Mouse (Mus musculus) gastrocnemius, postnatal 14 days (tissue): ENCODE measurements at regions not wholly inside any gene's neighbourhood (a gene's known extent, or its start where the extent isn't known, plus 50 kb on each side); places are given as distances from the start of the nearest gene placed in this dataset.
"Not testable (repeated sequence)": the region's sequence is repeated elsewhere in the genome, so short reads cannot be mapped to it uniquely, and the experiment has no call there.

ENCODE experiments used
- DNase-seq: peaks from one replicate; pipeline ENCODE4 v3.0.0; 2021; ENCODE audit warnings: mixed read lengths
- intact Hi-C: fragments of 180-260 bp; cut with DNase I; formaldehyde crosslinking; loops from one replicate; pipeline ENCODE4 v1.15.1; 2025; ENCODE audit warnings: low total_unique reads

DNA sequence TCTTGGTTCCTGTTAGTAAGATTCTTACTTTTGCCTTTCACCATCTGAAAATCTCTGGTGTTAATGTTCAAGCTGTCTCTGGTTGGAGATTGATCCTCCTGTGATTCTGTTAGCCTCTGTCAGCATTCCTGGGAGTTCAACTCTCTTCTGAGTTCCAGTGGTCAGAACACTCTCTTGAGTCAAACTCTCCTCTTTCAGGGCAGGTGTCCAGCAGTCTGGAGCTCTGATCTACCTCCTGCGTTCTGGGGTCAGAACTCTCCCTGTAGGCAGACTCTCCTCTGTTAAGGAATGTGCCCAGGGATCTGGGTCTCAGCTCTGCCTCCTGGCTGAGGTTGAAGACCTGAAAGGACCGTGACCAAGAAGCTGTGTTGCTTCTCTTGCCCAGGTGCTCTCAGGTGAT, 581.3 kb downstream of the H2al1n start:
- intact Hi-C loops, DNase-seq: not testable (repeated sequence)

DNA sequence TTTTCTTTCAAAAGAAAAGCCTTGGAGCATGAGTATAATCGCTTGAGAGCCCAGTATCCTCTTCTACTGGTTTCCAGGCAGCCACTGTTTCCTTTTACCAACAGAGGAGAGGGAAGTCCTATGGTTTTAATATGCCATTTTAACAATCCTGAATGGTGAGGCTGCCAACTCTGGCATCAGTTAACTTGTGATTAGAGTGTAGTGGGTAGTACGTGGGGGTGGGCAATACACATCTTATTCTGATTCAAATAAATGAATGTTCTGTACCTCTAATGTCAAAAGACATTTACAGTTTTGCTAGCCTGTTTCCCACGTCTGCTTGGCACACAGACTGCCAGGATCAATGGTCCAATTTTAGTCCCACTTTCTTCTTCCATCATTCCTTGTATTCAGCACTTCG, 624.9 kb downstream of the H2al1n start:
- intact Hi-C loops: no loop called here
- no peak for DNase-seq

DNA sequence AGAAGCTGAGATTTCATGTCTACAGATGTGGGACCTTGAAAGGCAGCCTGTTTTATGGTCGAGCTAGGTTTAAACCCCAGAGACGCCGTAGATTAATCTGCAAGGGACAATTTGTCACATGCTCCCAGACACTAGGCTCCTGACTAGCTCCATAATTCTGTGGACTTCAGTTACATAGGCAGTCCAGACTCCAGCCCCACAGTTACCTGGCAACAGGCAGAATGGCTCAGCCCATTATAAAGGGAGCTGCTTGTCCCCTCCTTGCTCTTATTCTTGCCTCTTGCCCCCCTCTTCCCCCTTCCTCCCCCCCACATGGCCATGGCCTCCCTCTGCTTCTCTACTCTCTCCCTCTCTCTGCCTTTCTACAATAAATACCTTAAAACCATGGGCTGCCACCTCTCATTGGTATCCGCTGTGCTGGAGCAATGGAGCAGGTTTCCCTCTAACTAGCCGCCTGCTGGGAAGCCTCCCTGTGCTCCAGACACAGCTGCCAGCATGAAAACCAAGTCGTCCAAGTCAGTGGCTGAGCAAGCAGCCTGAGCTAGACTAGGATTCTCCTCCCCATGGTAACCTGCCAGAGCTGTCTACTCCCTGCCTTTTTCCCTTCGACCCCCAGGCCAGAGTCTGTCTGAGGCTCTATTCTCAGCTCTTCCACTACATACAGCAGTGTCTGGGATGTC, 628.9 kb downstream of the H2al1n start:
- peak; percentile 13 for DNase-seq
- intact Hi-C loops: no loop called here

DNA sequence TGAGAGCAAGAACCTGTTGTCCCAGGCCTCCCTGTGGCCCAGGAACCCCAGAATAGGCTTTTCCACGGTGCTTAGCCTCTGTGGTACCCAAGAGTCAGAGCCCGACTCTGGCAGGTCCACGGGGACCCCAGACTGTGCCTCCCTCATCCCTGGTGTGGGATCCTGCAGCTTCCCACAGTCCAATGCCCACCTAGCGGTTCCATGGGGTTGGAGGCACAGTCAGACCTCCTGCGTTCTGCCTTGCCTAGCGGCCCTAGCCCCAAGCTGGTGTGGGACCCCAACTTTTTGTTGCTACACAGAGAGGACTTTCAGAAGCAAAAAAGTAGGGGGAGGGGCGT, 629.4 kb downstream of the H2al1n start:
- intact Hi-C loops: no loop called here
- peak; percentile 1 for DNase-seq

DNA sequence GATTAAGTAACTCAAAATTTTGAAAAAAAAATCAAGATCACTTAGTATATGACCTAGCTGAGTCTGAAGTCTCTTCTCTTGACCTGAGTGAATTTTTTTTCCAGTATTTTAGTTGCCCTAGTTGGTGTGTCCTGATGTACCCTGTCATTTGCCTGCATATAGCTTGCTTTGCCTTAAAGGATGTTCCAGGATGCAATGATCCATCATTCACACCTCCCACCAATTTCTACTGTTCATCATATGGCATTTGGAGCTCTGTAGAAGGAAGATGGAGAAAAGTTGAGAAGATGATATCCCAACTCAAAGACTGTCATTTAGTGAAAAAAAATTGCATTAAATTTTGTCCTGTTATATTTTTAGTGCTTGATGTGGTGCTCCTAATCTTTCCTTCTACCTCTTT, 634.4 kb downstream of the H2al1n start:
- intact Hi-C loops: no loop called here
- no peak for DNase-seq

DNA sequence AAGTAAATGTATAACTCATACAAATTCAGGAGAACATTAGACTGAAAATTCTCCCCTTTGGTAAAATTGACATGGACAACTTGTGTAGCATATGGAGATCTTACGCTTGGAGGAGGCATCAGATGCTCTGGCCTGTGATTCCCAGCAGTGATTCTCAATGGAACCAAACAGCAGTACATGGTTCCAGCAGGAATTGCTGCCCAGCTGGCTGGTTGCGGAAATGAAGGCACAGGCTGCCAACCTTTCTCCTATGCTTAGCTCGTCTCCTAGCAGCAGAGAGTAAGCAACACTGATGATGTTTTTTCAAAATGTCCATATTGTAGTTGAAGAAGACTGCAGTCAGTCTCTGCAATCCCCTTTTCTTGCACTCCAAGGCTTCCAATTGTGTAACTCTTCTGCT, 673.7 kb downstream of the H2al1n start:
- DNase-seq: no peak
- intact Hi-C loops: no loop called here
